Mouse (Mus musculus) E14TG2a.4 (cell line): ENCODE measurements around the gene Obsl1.

Source experiments
- CTCF ChIP-seq: conservative IDR thresholded peaks from 2 replicates; pipeline ENCODE4 v1.5.1; 2014; ENCODE audit warnings: low read length
- NANOG ChIP-seq: IDR thresholded peaks from 2 replicates; pipeline ENCODE4 v1.6.1; 2014; ENCODE audit warnings: borderline replicate concordance, low read length, mixed read lengths

DNA sequence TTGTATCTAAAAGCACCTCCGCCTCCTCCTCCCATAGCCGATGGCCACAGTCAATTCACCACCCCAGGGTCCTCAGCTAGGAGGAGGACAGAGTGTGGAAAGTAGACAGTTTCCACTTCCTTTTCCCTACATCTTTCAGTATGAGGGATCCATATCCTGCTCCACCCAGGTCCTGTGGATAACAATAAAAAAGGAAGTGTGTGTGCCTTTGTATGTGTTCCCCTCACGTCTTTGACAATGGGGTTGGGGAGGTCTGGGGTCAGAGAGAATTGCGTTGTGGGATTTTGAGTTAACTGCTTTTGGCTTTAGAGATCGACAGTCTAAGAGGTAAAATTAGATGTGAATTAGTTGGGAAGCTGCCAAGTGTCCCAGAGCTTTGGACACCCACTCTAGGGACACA, 3.9 kb upstream of the Obsl1 start:
- TF ChIP-seq CTCF (no peak), NANOG (no peak)
